ENCODE assay signal across 9 mouse cellular contexts in genomic region chrX:110814151-110814571, GRCm38 (mm10). TPM values are rescaled to one million over a fixed set of nuclear protein-coding genes. Genes with fewer than 3 reads are reported as not detected.
DNase-seq lines count a peak whose midpoint lies in the region; ATAC-seq and TF ChIP-seq lines count a peak whose summit lies in the region.
"Had no signal": no experiment of that assay in that cellular context is flagged by ENCODE, and none has a peak within 500 bp of the region (broad histone marks: within the 10 kb centered on the region; RNA-seq: fewer than 3 reads in every experiment).

Gene Pou3f4, plus strand, starts transcription at chrX:110814280.

- TF ChIP-seq CTCF in kidney, adult 2 months (conservative IDR thresholded peaks at IDR 0.05; ENCODE audit: insufficient read depth, insufficient read length, low read depth, low read length) = no peak

- H3K27ac ChIP-seq in kidney, adult 2 months (ENCODE audit: insufficient read depth, low read depth, low read length) = no peak within 1 kb of the TSS
- H3K27ac ChIP-seq in heart, embryonic 15.5 days = no peak within 1 kb of the TSS
- no peak within 1 kb of the TSS for H3K27ac ChIP-seq in liver, embryonic 13.5 days

- ATAC-seq in heart, embryonic 15.5 days (replicated peaks; ENCODE audit: insufficient number of reproducible peaks, insufficient read depth, low FRiP score, low read depth) = peak; percentile 85
- peak; percentile 58 for ATAC-seq in liver, embryonic 13.5 days (ENCODE audit: low read depth)

- no peaks in the 10 kb centered on the region for H3K36me3 ChIP-seq in kidney, adult 2 months (ENCODE audit: control insufficient read depth, insufficient read depth, low read length)
- H3K36me3 ChIP-seq in heart, embryonic 15.5 days = no peaks in the 10 kb centered on the region
- no peaks in the 10 kb centered on the region for H3K36me3 ChIP-seq in liver, embryonic 13.5 days
- H3K36me3 ChIP-seq: G1E had no signal

- no peaks in the 10 kb centered on the region for H3K27me3 ChIP-seq in kidney, adult 2 months (replicated peaks; ENCODE audit: control insufficient read depth, insufficient read depth, low read length)
- H3K27me3 ChIP-seq in heart, embryonic 15.5 days = peaks cover 41% of the 10 kb centered on the region
- peaks cover 41% of the 10 kb centered on the region for H3K27me3 ChIP-seq in liver, embryonic 13.5 days

- WGBS in kidney, adult 2 months = 1% methylated on average over 20 of the region's 20 CpGs
- WGBS in heart, embryonic 15.5 days = 19% methylated on average over 20 of the region's 20 CpGs
- WGBS in liver, embryonic 13.5 days (ENCODE audit: insufficient replicate concordance) = 23% methylated on average over 20 of the region's 20 CpGs

- DNase-seq in kidney, adult 2 months = peak; percentile 1
- no peak for DNase-seq in kidney, adult 18-20 months
- DNase-seq in embryo, embryonic 10.5 days (ENCODE audit: low spot score) = peak; percentile 85
- peak; percentile 74 to 84 for DNase-seq in layer of hippocampus, adult 18-20 months (ENCODE audit: low spot score in 2 of 2)
- no peak for DNase-seq in liver, embryonic 13.5 days
- DNase-seq in right cerebral cortex, adult 2 months (ENCODE audit: low spot score in 2 of 2) = peak; percentile 68 to 74
- DNase-seq in thymus, postnatal 36 days = no peak

- no peak for TF ChIP-seq POLR2A in kidney, adult 2 months (IDR thresholded peaks at IDR 0.05; ENCODE audit: low read depth, low read length)

- peak within 1 kb of the TSS; percentile 19; the same call in 1 of the 2 replicates for H3K4me3 ChIP-seq in kidney, adult 2 months (ENCODE audit: insufficient read depth, low read depth, low read length)
- H3K4me3 ChIP-seq in heart, embryonic 15.5 days = peak within 1 kb of the TSS; percentile 48
- H3K4me3 ChIP-seq in liver, embryonic 13.5 days (replicated peaks) = peak within 1 kb of the TSS; percentile 18; the same call in 1 of the 2 replicates

- H3K4me1 ChIP-seq in kidney, adult 2 months (ENCODE audit: control insufficient read depth, insufficient read depth, low read length) = no peaks in the 10 kb centered on the region
- H3K4me1 ChIP-seq in heart, embryonic 15.5 days (replicated peaks) = no peaks in the 10 kb centered on the region
- no peaks in the 10 kb centered on the region for H3K4me1 ChIP-seq in liver, embryonic 13.5 days (replicated peaks)

- H3K9me3 ChIP-seq in heart, embryonic 15.5 days (replicated peaks) = no peaks in the 10 kb centered on the region
- H3K9me3 ChIP-seq in liver, embryonic 13.5 days (replicated peaks) = no peaks in the 10 kb centered on the region

- peak within 1 kb of the TSS; percentile 71 for H3K4me2 ChIP-seq in heart, embryonic 15.5 days
- H3K4me2 ChIP-seq in liver, embryonic 13.5 days = peak within 1 kb of the TSS; percentile 50

- no peak within 1 kb of the TSS for H3K9ac ChIP-seq in heart, embryonic 15.5 days
- H3K9ac ChIP-seq in liver, embryonic 13.5 days = no peak within 1 kb of the TSS

RNA-seq across cellular contexts. Expression of gene Pou3f4, which starts in this region (rescaled TPM):
- polyA plus RNA-seq in kidney, adult 2 months (2012; rRNA removed) = not detected in 2 replicates
- 0.10 TPM in 1 of 2 replicates, not detected in the other for polyA plus RNA-seq in heart, embryonic 15.5 days (2015; fragmentation: Nextera tagmentation; extraction: Ambion mirVana)
- total RNA-seq in layer of hippocampus, adult 18-20 months (2021) = 1 to 10 TPM; 4.9 to 5.7 TPM
- not detected in 2 replicates for polyA plus RNA-seq in liver, embryonic 13.5 days (2015; fragmentation: Nextera tagmentation; extraction: Ambion mirVana)
- polyA plus RNA-seq: G1E had no signal

Comparison
In these comparisons a context has a peak if more than half of its experiments do, and no peak if none do; other contexts are left out.
1. Peak in DNase-seq and H3K4me3 ChIP-seq in kidney, adult 2 months; RNA of the gene not detected or under 1 TPM.
2. Peak in ATAC-seq, H3K4me3 ChIP-seq and H3K4me2 ChIP-seq in heart, embryonic 15.5 days; RNA of the gene not detected or under 1 TPM.
3. Peak in ATAC-seq, H3K4me3 ChIP-seq and H3K4me2 ChIP-seq in liver, embryonic 13.5 days; RNA of the gene not detected or under 1 TPM.
4. DNase-seq: peak in embryo, embryonic 10.5 days (single experiment), layer of hippocampus, adult 18-20 months (2 of 2) and right cerebral cortex, adult 2 months (2 of 2); none in kidney, adult 18-20 months (single experiment), liver, embryonic 13.5 days (single experiment) and thymus, postnatal 36 days (0 of 2).
5. Peak in every context shown above with its lines, with median percentiles within 50 percentile points of each other: H3K4me3 ChIP-seq.